Mouse (Mus musculus) bone marrow macrophage, adult 2 months (primary cell): Measurements from ENCODE around the gene Gm21964. TPM values are rescaled to one million over a fixed set of nuclear protein-coding genes. Genes with fewer than 3 reads are reported as not detected.

ENCODE experiments used
- H3K27ac ChIP-seq: 2 replicates; pipeline ENCODE4 v1.5.1; 2012; ENCODE audit warnings: low read depth, low read length; ENCODE audit not compliant: insufficient read depth
- H3K4me1 ChIP-seq: 2 replicates; pipeline ENCODE4 v1.6.1; 2012; ENCODE audit warnings: low read length; ENCODE audit not compliant: control insufficient read depth, insufficient read depth
- H3K4me3 ChIP-seq: 2 replicates; pipeline ENCODE4 v1.5.1; 2012; ENCODE audit warnings: mild to moderate bottlenecking, low read length, moderate library complexity; ENCODE audit not compliant: insufficient read depth
- CTCF ChIP-seq: IDR thresholded peaks from 2 replicates; pipeline ENCODE4 v1.5.1; 2012; ENCODE audit warnings: low read depth, mild to moderate bottlenecking, low read length, moderate library complexity
- POLR2A ChIP-seq: IDR thresholded peaks from 2 replicates; pipeline ENCODE4 v1.6.1; 2012; ENCODE audit warnings: mild to moderate bottlenecking, low read depth, low read length, borderline replicate concordance
- polyA plus RNA-seq: library from polyadenylated mRNA; stranded (reverse); fragments of >200 nt; gene quantifications from 2 replicates; pipeline ENCODE4 v1.2.4, GENCODE M21; 2012; ENCODE audit not compliant: missing spikeins, insufficient read depth, insufficient read length

Gm21964 gene
- polyA plus RNA-seq, 1 experiment, result not detected

- H3K27ac ChIP-seq, result no peak overlapping the region
- no peaks in the 10 kb centered on the region for H3K4me1 ChIP-seq
- TF ChIP-seq POLR2A (no peak), CTCF (no peak)
- H3K4me3 ChIP-seq, result no peak overlapping the region
Observed at GRCm38 (mm10) chr8:110082416-110083105, 18.4 kb upstream of the Gm21964 start.

DNA sequence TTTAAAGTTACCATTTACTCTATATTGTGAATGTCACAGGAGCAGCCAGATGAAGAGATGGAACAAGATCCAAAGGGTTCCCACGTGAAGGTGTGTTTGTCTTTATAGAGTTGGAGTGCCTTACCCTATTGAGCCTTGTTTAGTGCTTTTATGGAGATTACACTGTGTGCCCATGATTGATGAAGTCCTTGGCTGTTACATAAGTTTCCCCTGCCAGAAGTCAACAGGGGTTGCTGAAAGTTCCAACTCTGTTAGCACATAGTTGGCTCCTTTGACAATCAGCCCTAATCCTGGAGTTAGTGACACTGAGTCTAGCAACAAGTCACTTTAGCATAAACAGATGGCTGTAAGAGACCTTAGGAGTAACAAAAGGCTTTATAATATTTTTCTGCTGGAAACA lies 9.1 kb upstream of the Gm21964 start:
- no peak for TF ChIP-seq POLR2A
- no peak for TF ChIP-seq CTCF
- H3K4me3 ChIP-seq, result no peak overlapping the region

GRCm38 (mm10) chr8:110101676-110102075 lies 669 bp downstream of the Gm21964 start:
- TF ChIP-seq CTCF, result no peak
- no peak for TF ChIP-seq POLR2A
- Histone ChIP-seq H3K4me1 (no peaks in the 10 kb centered on the region), H3K27ac (no peak overlapping the region), H3K4me3 (no peak overlapping the region)

More for the DNA sequence above, 9.1 kb upstream of the Gm21964 start:
- Histone ChIP-seq H3K4me1 (no peaks in the 10 kb centered on the region), H3K27ac (no peak overlapping the region)

DNA sequence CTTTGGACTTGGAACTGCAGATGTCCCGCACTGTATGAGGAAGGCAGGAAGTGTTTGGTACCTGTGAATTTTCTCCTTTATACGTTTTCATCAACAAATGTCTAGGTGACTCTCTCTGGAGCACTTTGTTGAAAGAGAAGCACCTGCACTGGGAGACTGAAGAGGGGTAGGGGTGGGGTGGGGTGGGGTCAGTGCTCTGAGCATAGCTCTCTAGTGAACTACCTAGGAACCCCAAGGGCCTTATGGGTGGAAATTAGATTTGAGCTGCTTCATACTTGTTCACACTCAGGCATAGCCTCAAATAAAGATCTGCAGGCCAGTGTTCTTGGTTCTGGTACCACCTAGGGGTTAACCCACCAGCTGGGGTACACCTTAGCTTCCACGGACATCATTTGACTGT lies 1.6 kb downstream of the Gm21964 start, which contains the start of gene Gm17720:
Gene Gm17720 (minus strand): TSS at position 101 of the 400 bp plus-strand sequence.
- H3K4me3 ChIP-seq, result no peak within 1 kb of the TSS
- no peaks in the 10 kb centered on the region for H3K4me1 ChIP-seq
- H3K27ac ChIP-seq, result no peak within 1 kb of the TSS
- no peak for TF ChIP-seq POLR2A
- no peak for TF ChIP-seq CTCF

GRCm38 (mm10) chr8:110119715-110120114 lies 18.7 kb downstream of the Gm21964 start:
- Histone ChIP-seq H3K4me3 (no peak overlapping the region), H3K27ac (no peak overlapping the region), H3K4me1 (no peaks in the 10 kb centered on the region)
- TF ChIP-seq CTCF (no peak), POLR2A (no peak)

DNA sequence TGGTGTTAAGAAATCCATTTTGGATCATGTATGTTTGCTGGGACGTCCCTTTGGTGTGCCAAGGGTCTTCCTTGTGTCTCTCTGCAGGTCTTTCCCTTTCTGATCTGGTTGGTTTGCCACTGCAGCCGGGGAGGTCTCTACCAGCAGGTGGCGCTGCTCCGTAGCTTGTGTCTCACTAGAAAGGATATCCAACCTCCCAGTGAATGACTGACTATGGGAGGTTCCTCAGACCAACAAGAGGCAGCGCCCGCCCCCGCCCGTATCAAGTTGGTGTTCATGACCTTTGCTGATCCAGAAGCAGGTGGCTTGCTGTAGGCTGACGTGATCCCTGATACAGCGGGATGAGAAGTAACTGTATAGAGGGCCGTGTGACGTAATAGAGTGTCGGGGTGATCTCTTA lies 29.5 kb downstream of the Gm21964 start:
- no peak for TF ChIP-seq POLR2A
- peak; percentile 76 for TF ChIP-seq CTCF
- Histone ChIP-seq H3K4me1 (no peaks in the 10 kb centered on the region), H3K4me3 (no peak overlapping the region), H3K27ac (no peak overlapping the region)

DNA sequence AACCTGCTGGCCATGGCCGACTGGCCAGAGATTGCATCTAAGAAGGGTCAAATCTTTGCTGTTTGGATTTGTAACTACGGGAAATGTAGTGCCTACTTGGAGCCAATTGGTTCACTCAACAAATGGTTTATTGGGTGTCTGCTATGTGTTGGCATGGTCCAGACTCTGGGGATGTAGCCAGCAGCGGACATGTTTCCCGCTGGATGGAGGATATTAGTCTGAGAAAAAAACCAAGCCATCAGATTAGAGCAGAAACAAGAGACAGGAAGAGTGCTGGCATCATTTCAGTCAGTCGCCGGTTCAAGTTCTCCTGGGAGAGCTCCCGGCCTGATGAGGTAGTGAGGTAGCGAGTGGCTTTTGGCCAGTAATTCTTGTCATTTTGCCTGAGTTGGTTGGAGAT lies 33.2 kb downstream of the Gm21964 start:
- no peak overlapping the region for H3K27ac ChIP-seq
- H3K4me1 ChIP-seq, result no peaks in the 10 kb centered on the region
- no peak for TF ChIP-seq POLR2A
- H3K4me3 ChIP-seq, result no peak overlapping the region

GRCm38 (mm10) chr8:110135515-110135914 lies 34.5 kb downstream of the Gm21964 start:
- no peak overlapping the region for H3K27ac ChIP-seq
- H3K4me3 ChIP-seq, result no peak overlapping the region
- TF ChIP-seq POLR2A (no peak), CTCF (no peak)
- H3K4me1 ChIP-seq, result no peaks in the 10 kb centered on the region

DNA sequence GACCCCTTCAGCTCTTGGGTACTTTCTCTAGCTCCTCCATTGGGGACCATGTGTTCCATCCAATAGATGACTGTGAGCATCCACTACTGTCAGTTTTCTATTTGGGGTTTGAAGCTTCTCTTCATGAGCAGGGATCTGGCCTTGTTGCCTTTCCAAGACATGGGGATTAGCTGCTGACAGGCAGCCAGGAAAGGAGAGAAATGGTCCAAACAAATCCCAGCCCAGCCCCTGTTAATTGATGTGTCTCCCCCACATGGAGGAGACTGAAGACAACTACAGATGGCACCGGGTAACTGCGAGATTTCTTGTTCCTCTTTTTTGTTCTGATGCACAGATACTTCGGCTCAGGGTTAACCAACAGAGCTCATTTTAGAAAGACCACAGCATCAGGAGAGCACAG lies 39.1 kb downstream of the Gm21964 start:
- H3K4me1 ChIP-seq, result no peaks in the 10 kb centered on the region
- no peak for TF ChIP-seq POLR2A
- TF ChIP-seq CTCF, result no peak
- no peak overlapping the region for H3K27ac ChIP-seq
- no peak overlapping the region for H3K4me3 ChIP-seq

DNA sequence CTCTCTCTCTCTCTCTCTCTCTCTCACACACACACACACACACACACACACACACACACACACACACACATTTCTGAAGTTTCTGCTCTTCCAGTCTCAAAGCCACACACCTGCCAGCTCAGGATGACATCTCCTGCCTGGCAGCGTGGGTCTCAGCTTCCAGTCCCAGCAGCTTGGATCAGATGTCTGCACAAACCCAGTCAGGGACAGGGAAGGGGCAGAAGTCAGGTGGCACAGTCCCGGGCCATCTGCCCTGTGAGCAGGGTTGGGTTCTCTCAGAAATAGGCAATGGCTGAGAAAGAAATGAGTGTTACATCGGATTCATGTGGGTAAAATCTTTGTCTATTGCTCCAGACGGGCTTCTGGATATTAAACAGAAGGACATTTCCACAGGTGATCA lies 39.8 kb downstream of the Gm21964 start:
- no peak overlapping the region for H3K4me3 ChIP-seq
- no peaks in the 10 kb centered on the region for H3K4me1 ChIP-seq
- no peak overlapping the region for H3K27ac ChIP-seq
- TF ChIP-seq POLR2A (no peak), CTCF (no peak)
